In genomic region chr7:64871987-64872742, GRCm38 (mm10) we compare ENCODE assay signal across 7 mouse cellular contexts. TPM values are rescaled to one million over a fixed set of nuclear protein-coding genes. Genes with fewer than 3 reads are reported as not detected.
DNase-seq lines count a peak whose midpoint lies in the region; ATAC-seq and TF ChIP-seq lines count a peak whose summit lies in the region.

No protein-coding gene starts in this region.

- 1% methylated on average over 33 of the region's 33 CpGs for WGBS in hindbrain, embryonic 16.5 days
- under 1% methylated on average over 33 of the region's 33 CpGs for WGBS in midbrain, embryonic 14.5 days

- no peaks in the 10 kb centered on the region for H3K27me3 ChIP-seq in testis, adult 2 months (ENCODE audit: control insufficient read depth, insufficient read depth, low read length)
- no peaks in the 10 kb centered on the region for H3K27me3 ChIP-seq in hindbrain, embryonic 16.5 days (replicated peaks; ENCODE audit: control insufficient read depth, insufficient read depth, low read length)
- no peaks in the 10 kb centered on the region for H3K27me3 ChIP-seq in midbrain, embryonic 14.5 days (ENCODE audit: control insufficient read depth, insufficient read depth, low read length)

- TF ChIP-seq CTCF in testis, adult 2 months (IDR thresholded peaks at IDR 0.05; ENCODE audit: control insufficient read depth, insufficient read depth, insufficient replicate concordance, low read depth, low read length), result no peak

- H3K27ac ChIP-seq in testis, adult 2 months (ENCODE audit: control insufficient read depth, insufficient read depth, low read depth, low read length), result peak overlapping the region; percentile 93
- peak overlapping the region; percentile 92 for H3K27ac ChIP-seq in hindbrain, embryonic 16.5 days (ENCODE audit: low read depth, low read length)
- H3K27ac ChIP-seq in midbrain, embryonic 14.5 days (replicated peaks; ENCODE audit: low read depth, low read length), result peak overlapping the region; percentile 96

- no peaks in the 10 kb centered on the region for H3K36me3 ChIP-seq in testis, adult 2 months (ENCODE audit: control insufficient read depth, insufficient read depth, low read length)
- no peaks in the 10 kb centered on the region for H3K36me3 ChIP-seq in hindbrain, embryonic 16.5 days (ENCODE audit: control insufficient read depth, insufficient read depth, low read length)
- H3K36me3 ChIP-seq in midbrain, embryonic 14.5 days (ENCODE audit: control insufficient read depth, insufficient read depth, low read length), result no peaks in the 10 kb centered on the region

- H3K4me1 ChIP-seq in testis, adult 2 months (ENCODE audit: control insufficient read depth, insufficient read depth, low read length), result peaks cover 4% of the 10 kb centered on the region
- H3K4me1 ChIP-seq in hindbrain, embryonic 16.5 days (ENCODE audit: control insufficient read depth, insufficient read depth, low read depth, low read length), result peaks cover 22% of the 10 kb centered on the region
- peaks cover 22% of the 10 kb centered on the region for H3K4me1 ChIP-seq in midbrain, embryonic 14.5 days (ENCODE audit: control insufficient read depth, insufficient read depth, low read length)

- H3K4me2 ChIP-seq in hindbrain, embryonic 16.5 days (ENCODE audit: low read length), result peak overlapping the region; percentile 97
- peak overlapping the region; percentile 90 for H3K4me2 ChIP-seq in midbrain, embryonic 14.5 days (ENCODE audit: low read length)

- ATAC-seq in hindbrain, embryonic 16.5 days, result no peak
- ATAC-seq in midbrain, embryonic 14.5 days (ENCODE audit: low FRiP score, low TSS enrichment), result peak; percentile 56; the same call in 1 of the 2 replicates

- DNase-seq in testis, postnatal 10 days (ENCODE audit: low spot score), result no peak
- DNase-seq in embryo, embryonic 9.5 days (ENCODE audit: extremely low spot score), result peak; percentile 10
- no peak for DNase-seq in midbrain, embryonic 14.5 days
- no peak for DNase-seq in ovary, adult 18-20 months (ENCODE audit: low spot score)
- no peak for DNase-seq in ovary, postnatal 36 days (ENCODE audit: low spot score)

- H3K9me3 ChIP-seq in hindbrain, embryonic 16.5 days (ENCODE audit: control insufficient read depth, low read length), result no peaks in the 10 kb centered on the region
- no peaks in the 10 kb centered on the region for H3K9me3 ChIP-seq in midbrain, embryonic 14.5 days (ENCODE audit: control insufficient read depth, low read length)

- no peak for TF ChIP-seq POLR2A in testis, adult 2 months (IDR thresholded peaks at IDR 0.05; ENCODE audit: control insufficient read depth, low read depth, low read length)

- H3K4me3 ChIP-seq in testis, adult 2 months (ENCODE audit: control insufficient read depth, low read depth, low read length), result peak overlapping the region; percentile 91
- peak overlapping the region; percentile 68 for H3K4me3 ChIP-seq in hindbrain, embryonic 16.5 days (ENCODE audit: low read length)
- peak overlapping the region; percentile 90 for H3K4me3 ChIP-seq in midbrain, embryonic 14.5 days (replicated peaks; ENCODE audit: low read depth, low read length)

- H3K9ac ChIP-seq in hindbrain, embryonic 16.5 days (ENCODE audit: low read depth, low read length), result peak overlapping the region; percentile 83
- peak overlapping the region; percentile 92 for H3K9ac ChIP-seq in midbrain, embryonic 14.5 days (replicated peaks; ENCODE audit: low read length)

RNA-seq across cellular contexts. Expression of gene Nsmce3, which starts 0.6 kb away (rescaled TPM):
- 3.4 and 3.7 TPM in 2 replicates for polyA plus RNA-seq in testis, adult 2 months (2012; rRNA removed)
- 10.2 and 10.9 TPM in 2 replicates for polyA plus RNA-seq in hindbrain, embryonic 16.5 days (2015; fragmentation: Nextera tagmentation; extraction: Ambion mirVana)
- polyA plus RNA-seq in midbrain, embryonic 14.5 days (2014; fragmentation: Nextera tagmentation; extraction: Ambion mirVana), result 10.7 and 12.3 TPM in 2 replicates
